Mouse (Mus musculus) intestine, embryonic 16.5 days (tissue): ENCODE measurements at regions not wholly inside any gene's neighbourhood (a gene's known extent, or its start where the extent isn't known, plus 50 kb on each side); places are given as distances from the start of the nearest gene placed in this dataset.

Experiments
- ATAC-seq: fragments of 200-750 bp; cut with Nextera tagmentation; 2 replicates; pipeline ENCODE4 v1.8.0; 2017; ENCODE audit warnings: moderate TSS enrichment, moderate library complexity
- H3K27ac ChIP-seq: fragments of 300-500 bp; sonication (generic); 2 replicates; pipeline ENCODE4 v1.5.1; 2014; ENCODE audit warnings: mild to moderate bottlenecking, low read length
- H3K27me3 ChIP-seq: fragments of 300-500 bp; sonication (generic); replicated peaks from 2 replicates; pipeline ENCODE4 v1.6.1; 2014; ENCODE audit warnings: low read length, control low read depth, mixed read lengths; ENCODE audit not compliant: control insufficient read depth, insufficient read depth
- H3K36me3 ChIP-seq: fragments of 300-500 bp; sonication (generic); 2 replicates; pipeline ENCODE4 v1.6.1; 2014; ENCODE audit warnings: low read length, control low read depth; ENCODE audit not compliant: control insufficient read depth, insufficient read depth
- H3K4me1 ChIP-seq: fragments of 300-500 bp; sonication (generic); 2 replicates; pipeline ENCODE4 v1.6.1; 2014; ENCODE audit warnings: low read length, control low read depth, mixed read lengths; ENCODE audit not compliant: control insufficient read depth, insufficient read depth
- H3K4me2 ChIP-seq: fragments of 300-500 bp; sonication (generic); 2 replicates; pipeline ENCODE4 v1.6.1; 2014; ENCODE audit warnings: low read depth, low read length, control low read depth
- H3K4me3 ChIP-seq: fragments of 300-500 bp; sonication (generic); 2 replicates; pipeline ENCODE4 v1.5.1; 2014; ENCODE audit warnings: mild to moderate bottlenecking, low read length
- H3K9ac ChIP-seq: fragments of 300-500 bp; sonication (generic); 2 replicates; pipeline ENCODE4 v1.6.1; 2014; ENCODE audit warnings: low read depth, low read length
- H3K9me3 ChIP-seq: fragments of 300-500 bp; sonication (generic); 2 replicates; pipeline ENCODE4 v1.6.1; 2016; ENCODE audit warnings: low read length, control low read depth; ENCODE audit not compliant: control insufficient read depth
- WGBS: fragments of 180-500 bp; shearing (Covaris S2); extraction: QIAGEN DNeasy Blood & Tissue Kit; methylation state at CpG from one replicate; pipeline ENCODE4 v1.1.7; 2014; 5-methylcytosine and 5-hydroxymethylcytosine counted together

DNA sequence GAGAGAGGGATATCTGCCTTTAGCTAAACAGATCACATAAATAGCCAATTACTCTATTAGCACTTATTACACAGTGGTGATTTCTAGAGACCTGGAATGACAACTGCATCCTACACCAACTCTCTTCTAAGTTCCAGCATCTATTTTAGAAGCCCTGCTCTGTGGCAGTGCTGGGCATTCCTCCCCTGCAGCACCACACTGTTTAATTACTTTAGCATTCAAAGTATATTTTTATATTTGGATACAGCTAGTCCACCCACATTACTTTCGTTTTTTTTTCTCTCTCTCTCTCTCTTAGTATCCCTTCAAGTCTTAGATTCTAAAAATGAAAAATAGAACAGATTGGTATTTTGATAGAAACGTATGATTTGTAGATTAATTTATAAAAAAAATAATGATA lies 250.1 kb downstream of the Nova1 start:
- no peaks in the 10 kb centered on the region for H3K36me3 ChIP-seq
- WGBS, result 76% methylated on average over 2 of the region's 2 CpGs

DNA sequence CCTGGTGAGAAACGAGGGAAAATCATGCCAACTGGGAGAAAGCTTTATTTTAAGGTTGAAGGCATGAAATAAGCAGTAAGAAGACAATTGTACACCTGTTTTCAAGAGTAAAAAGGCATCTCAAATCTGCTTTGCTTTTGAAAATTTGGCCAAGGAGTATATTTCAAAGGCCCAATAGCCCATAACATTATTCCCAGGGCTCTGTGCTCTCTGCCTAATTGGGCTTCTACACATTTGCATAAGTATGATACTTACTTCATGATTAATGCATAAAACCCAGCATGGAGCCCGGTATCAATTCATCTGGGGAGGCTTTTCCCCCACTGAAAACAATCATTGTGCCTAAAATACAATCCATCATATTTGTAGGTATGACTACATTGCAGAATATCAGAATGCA lies 252.4 kb downstream of the Nova1 start:
- Histone ChIP-seq H3K4me2 (no peak overlapping the region), H3K4me3 (no peak overlapping the region), H3K9me3 (no peaks in the 10 kb centered on the region), H3K27ac (no peak overlapping the region), H3K4me1 (no peaks in the 10 kb centered on the region), H3K27me3 (no peaks in the 10 kb centered on the region), H3K36me3 (no peaks in the 10 kb centered on the region), H3K9ac (no peak overlapping the region)
- 64% methylated on average over 2 of the region's 2 CpGs for WGBS
- no peak for ATAC-seq

More for the DNA sequence above, 250.1 kb downstream of the Nova1 start:
- no peaks in the 10 kb centered on the region for H3K9me3 ChIP-seq
- H3K9ac ChIP-seq, result no peak overlapping the region
- no peaks in the 10 kb centered on the region for H3K4me1 ChIP-seq
- H3K4me2 ChIP-seq, result no peak overlapping the region
- no peaks in the 10 kb centered on the region for H3K27me3 ChIP-seq
- no peak for ATAC-seq
- no peak overlapping the region for H3K27ac ChIP-seq
- no peak overlapping the region for H3K4me3 ChIP-seq

DNA sequence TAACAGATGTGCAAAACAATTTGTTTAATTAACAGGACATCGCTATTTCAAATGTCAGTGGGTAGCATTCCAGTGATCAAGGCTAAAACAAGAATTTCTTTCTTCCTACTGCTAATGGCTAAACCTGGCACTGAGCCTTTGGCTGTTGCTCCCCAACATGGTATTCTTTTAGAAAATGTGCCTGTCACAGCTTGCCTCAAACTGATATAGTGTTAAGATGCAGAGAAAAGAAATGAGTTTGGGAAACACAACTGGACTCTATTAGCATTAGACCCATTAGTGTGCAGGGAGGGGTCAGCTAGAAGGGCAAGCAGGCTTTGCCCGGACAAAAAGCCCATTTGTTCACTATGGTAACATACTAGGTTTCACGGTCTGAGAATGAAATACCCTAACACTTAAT lies 297.8 kb downstream of the Nova1 start:
- Histone ChIP-seq H3K4me2 (no peak overlapping the region), H3K27ac (no peak overlapping the region), H3K4me3 (no peak overlapping the region), H3K9ac (no peak overlapping the region), H3K9me3 (no peaks in the 10 kb centered on the region), H3K36me3 (no peaks in the 10 kb centered on the region), H3K4me1 (no peaks in the 10 kb centered on the region), H3K27me3 (no peaks in the 10 kb centered on the region)
- no peak for ATAC-seq
- 72% methylated on average over 3 of the region's 3 CpGs for WGBS

DNA sequence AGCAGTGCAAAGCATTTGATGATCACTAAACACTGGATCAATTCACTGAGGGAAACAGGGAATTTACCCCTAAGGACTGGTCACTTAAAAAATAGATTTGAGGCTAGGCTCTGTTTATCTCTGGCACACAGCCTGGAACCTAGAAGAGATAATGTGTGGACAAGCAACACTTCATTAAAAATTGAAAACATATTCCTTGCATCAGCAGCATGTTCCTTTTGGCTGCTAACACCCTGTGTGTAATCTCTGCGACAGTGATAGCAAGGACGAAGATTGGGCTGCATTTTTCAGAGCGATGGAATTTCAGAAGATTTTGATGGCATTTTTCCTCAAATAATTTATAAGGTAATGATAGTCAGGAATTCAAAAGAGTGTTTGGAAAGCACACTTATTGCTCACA lies 310.9 kb downstream of the Nova1 start:
- Histone ChIP-seq H3K4me2 (no peak overlapping the region), H3K9me3 (no peaks in the 10 kb centered on the region), H3K27ac (no peak overlapping the region), H3K27me3 (no peaks in the 10 kb centered on the region), H3K36me3 (no peaks in the 10 kb centered on the region), H3K4me3 (no peak overlapping the region), H3K4me1 (no peaks in the 10 kb centered on the region), H3K9ac (no peak overlapping the region)
- WGBS, result 90% methylated on average over 3 of the region's 3 CpGs
- no peak for ATAC-seq

DNA sequence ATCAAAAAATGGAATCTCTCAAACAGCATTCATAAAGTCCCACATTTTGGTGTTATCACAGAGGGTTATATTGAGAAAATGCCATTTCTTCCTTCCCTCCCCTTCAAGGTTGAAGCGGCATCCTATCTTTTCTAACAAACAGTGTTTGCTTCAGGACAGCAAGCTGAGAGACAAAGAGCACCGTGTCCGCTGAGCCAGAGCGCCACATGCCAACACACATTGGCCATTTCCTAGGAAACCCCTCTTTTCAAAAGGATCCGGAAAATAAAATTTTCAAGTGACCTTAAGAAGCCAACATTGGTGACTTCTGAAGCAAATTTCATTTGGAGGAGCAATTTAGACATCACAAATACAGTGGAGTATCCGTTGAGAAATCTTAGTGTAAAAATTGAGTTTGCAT lies 326.3 kb downstream of the Nova1 start:
- Histone ChIP-seq H3K4me1 (no peaks in the 10 kb centered on the region), H3K4me2 (no peak overlapping the region), H3K27ac (no peak overlapping the region), H3K9ac (no peak overlapping the region), H3K27me3 (no peaks in the 10 kb centered on the region), H3K36me3 (no peaks in the 10 kb centered on the region), H3K4me3 (no peak overlapping the region), H3K9me3 (no peaks in the 10 kb centered on the region)
- ATAC-seq, result no peak
- 81% methylated on average over 6 of the region's 6 CpGs for WGBS

DNA sequence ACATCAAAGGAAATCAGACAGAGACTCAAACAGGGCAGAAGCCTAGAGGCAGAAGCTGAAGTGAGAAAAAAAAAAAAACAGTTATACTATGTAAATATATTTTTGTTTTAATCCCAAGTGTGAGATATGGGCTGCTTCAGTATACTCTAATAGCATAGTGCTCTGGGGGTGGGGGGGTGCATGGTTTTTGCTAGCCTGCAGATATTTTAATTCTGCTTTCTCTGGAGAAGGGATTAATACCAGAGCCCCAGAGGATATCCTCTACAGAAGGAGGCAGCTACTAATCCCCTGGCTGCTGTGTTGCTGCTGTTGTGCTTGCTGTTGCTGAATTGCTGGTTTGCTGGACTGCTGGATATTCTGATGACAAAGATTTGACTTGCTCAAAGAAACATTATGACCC lies 367.8 kb downstream of the Nova1 start:
- H3K4me2 ChIP-seq, result no peak overlapping the region
- no peak overlapping the region for H3K9ac ChIP-seq
- no peaks in the 10 kb centered on the region for H3K4me1 ChIP-seq
- no peaks in the 10 kb centered on the region for H3K36me3 ChIP-seq
- no peak for ATAC-seq
- no peak overlapping the region for H3K4me3 ChIP-seq
- H3K9me3 ChIP-seq, result no peaks in the 10 kb centered on the region
- no peaks in the 10 kb centered on the region for H3K27me3 ChIP-seq
- no peak overlapping the region for H3K27ac ChIP-seq

DNA sequence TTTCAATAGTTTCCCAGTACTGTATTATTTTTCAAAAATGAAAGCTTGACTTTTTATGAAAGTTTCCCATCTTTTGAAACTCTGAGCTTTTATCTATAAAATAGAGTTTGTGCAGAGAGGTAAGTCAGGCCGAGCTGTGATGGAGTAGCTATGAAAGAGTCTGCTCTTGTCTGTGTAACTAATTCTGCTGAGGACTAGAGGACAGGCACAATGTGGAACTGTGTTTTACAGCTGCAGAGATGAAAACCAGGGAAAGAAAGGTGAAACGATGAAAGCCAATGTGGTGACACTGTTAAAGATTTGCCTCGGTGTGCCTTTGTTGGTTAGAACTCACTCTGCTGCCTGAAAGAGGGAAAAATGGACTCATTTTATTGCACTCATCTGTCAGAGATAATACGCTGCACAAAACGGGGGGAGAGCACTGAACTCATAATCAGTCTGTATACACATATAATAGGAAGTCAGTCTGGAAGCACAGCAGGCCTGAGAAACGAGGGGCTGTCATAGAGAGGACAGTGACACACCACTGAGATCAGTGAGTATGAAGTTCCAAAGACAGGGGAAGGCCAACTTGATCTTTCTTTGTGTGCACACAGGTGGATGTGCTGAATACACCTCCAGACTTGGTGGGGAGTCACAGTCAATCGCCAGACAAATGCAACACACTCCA lies 373.9 kb downstream of the Nova1 start:
- Histone ChIP-seq H3K36me3 (no peaks in the 10 kb centered on the region), H3K9ac (no peak overlapping the region), H3K9me3 (no peaks in the 10 kb centered on the region), H3K27me3 (no peaks in the 10 kb centered on the region), H3K27ac (no peak overlapping the region), H3K4me3 (no peak overlapping the region), H3K4me2 (no peak overlapping the region), H3K4me1 (no peaks in the 10 kb centered on the region)
- no peak for ATAC-seq
- WGBS, result 58% methylated on average over 7 of the region's 7 CpGs

DNA sequence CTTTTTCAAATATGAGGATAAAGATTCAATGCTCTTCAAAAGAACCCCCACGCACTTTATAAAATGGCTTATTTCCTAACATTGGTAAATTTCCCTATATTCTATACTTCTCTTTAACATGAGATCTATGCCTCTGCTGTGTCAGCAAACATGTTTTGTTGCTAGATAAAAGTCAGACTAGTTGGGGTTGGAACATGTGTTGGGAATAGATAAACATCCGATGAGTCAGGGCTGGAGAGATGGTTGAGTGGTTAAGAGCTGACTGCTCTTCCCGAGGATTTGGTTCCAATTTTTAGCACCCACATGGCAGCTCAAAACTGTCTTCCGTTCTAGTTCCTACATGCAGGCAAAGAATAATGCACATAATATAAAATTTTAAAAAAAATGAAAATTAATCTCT lies 399.1 kb downstream of the Nova1 start:
- Histone ChIP-seq H3K27ac (no peak overlapping the region), H3K36me3 (no peaks in the 10 kb centered on the region), H3K4me3 (no peak overlapping the region), H3K9me3 (no peaks in the 10 kb centered on the region), H3K9ac (no peak overlapping the region), H3K4me1 (no peaks in the 10 kb centered on the region), H3K4me2 (no peak overlapping the region), H3K27me3 (no peaks in the 10 kb centered on the region)
- no peak for ATAC-seq
- WGBS, result 88% methylated on average over 4 of the region's 4 CpGs

DNA sequence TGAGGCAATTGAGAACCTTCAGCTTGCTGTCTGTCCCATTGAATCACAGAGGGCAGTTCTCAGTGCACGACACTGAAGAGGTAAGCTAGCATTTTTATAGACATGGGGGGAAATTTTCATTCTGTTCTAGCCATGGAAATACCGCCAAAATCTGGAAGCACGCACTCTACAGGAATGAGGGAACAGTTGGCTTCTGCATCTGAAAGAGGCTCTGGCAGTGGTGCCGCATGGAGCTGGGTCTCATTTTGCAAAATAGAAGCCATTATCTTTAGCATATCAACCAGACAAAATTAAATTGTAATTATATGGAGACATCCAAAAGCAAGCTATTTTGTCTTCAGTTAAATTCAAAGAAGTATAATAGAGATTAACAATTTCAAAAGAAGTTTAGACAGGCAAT lies 399.7 kb downstream of the Nova1 start:
- H3K36me3 ChIP-seq, result no peaks in the 10 kb centered on the region
- WGBS, result 88% methylated on average over 4 of the region's 4 CpGs
- no peak overlapping the region for H3K4me2 ChIP-seq
- no peak overlapping the region for H3K4me3 ChIP-seq
- H3K27me3 ChIP-seq, result no peaks in the 10 kb centered on the region
- no peaks in the 10 kb centered on the region for H3K4me1 ChIP-seq
- no peaks in the 10 kb centered on the region for H3K9me3 ChIP-seq
- no peak overlapping the region for H3K27ac ChIP-seq
- ATAC-seq, result no peak
- H3K9ac ChIP-seq, result no peak overlapping the region

DNA sequence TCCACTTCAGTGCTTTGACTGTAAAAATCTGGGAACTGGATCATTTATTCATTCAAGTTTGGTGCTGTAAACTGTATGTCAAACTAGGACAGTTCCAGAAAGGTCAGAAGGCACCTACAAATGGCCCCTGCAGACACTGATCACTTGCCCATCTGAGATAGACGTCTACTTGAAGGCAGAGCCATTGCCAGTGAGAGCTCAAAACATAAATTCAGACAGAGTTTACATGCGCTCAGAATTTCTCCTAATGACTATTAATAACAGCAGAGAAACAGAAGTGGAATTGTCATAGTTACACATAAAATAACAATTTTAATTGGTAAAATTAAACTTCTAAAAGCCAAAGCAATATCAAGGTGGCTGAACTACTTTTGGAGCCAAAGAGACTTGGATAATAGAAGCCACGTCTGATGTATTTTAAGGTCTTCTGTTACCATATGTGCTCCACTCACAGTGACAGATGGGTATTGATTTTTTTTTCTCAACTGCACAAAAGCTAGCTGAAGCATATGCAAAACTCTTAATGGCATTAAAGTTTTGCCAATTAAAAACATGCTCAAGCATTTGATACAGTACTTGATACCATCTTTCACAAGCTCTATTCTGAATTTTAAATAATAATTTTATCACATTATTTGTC lies 401.8 kb downstream of the Nova1 start:
- H3K27ac ChIP-seq, result no peak overlapping the region
- no peaks in the 10 kb centered on the region for H3K4me1 ChIP-seq
- H3K4me3 ChIP-seq, result no peak overlapping the region
- H3K4me2 ChIP-seq, result no peak overlapping the region
- no peaks in the 10 kb centered on the region for H3K9me3 ChIP-seq
- ATAC-seq, result no peak
- no peak overlapping the region for H3K9ac ChIP-seq
- WGBS, result 62% methylated on average over 3 of the region's 3 CpGs
- H3K27me3 ChIP-seq, result no peaks in the 10 kb centered on the region
- H3K36me3 ChIP-seq, result no peaks in the 10 kb centered on the region
